Mouse (Mus musculus) G1E (cell line): Measurements from ENCODE around the gene Cry2.

Experiments used
- CTCF ChIP-seq: IDR thresholded peaks from 2 replicates; pipeline ENCODE4 v1.5.1; 2012; ENCODE audit warnings: low read depth, low read length, inconsistent platforms, mixed read lengths
- GATA1 ChIP-seq: IDR thresholded peaks from 2 replicates; pipeline ENCODE4 v1.6.1; 2012; ENCODE audit warnings: borderline replicate concordance, low read length, inconsistent platforms, mixed read lengths
- POLR2AphosphoS5 ChIP-seq: IDR thresholded peaks from 2 replicates; pipeline ENCODE4 v1.6.1; 2012; ENCODE audit warnings: low read depth, low read length, inconsistent platforms; ENCODE audit not compliant: insufficient replicate concordance
- TAL1 ChIP-seq: conservative IDR thresholded peaks from 2 replicates; pipeline ENCODE4 v1.6.1; 2012; ENCODE audit warnings: low read depth, low read length, inconsistent platforms, mixed read lengths

GRCm38 (mm10) chr2:92437875-92438274, 4.0 kb upstream of the Cry2 start:
- TF ChIP-seq CTCF (peak; percentile 54), GATA1 (no peak), POLR2AphosphoS5 (no peak), TAL1 (no peak)
